Mouse (Mus musculus): Measurements from ENCODE around the gene Uvrag.

Gene Uvrag

DNA sequence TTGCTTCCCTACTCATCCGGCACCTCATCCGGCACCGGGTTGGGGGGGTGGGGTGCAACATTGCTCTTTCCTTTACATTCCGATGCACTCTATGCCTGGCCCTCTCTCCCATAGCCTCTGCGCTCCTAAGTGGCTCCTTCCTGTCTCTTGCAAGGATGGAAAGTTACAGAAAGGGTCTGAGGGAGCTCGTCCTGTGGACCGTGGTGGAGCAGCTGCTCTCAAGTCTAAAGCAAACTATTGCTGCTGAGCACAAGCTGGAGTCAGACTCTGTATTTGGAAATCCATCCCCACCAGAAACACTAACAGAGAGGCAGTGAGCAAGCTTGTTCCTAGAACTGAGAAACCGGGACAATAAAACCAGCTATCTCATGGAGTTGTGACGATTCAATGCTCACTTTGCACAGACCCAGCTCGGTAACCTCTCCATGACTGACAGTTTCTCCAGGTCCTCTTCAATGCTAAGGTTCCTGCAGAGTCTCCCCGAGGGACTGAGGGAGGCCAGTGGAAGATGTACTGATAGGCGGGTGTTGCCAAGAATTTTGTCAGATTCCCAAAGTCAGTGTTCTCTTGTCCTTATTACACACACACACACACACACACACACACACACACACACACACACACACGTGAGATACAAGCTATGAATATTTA is 975 bp downstream of the Uvrag start:
- peak; percentile 51 for DNase-seq (ENCODE audit: low read depth)

GRCm38 (mm10) chr7:99137541-99137940 is 3.4 kb downstream of the Uvrag start:
- DNase-seq (ENCODE audit: low read depth): no peak

GRCm38 (mm10) chr7:99136789-99137188 is 4.2 kb downstream of the Uvrag start:
- DNase-seq (ENCODE audit: low read depth): no peak

DNA sequence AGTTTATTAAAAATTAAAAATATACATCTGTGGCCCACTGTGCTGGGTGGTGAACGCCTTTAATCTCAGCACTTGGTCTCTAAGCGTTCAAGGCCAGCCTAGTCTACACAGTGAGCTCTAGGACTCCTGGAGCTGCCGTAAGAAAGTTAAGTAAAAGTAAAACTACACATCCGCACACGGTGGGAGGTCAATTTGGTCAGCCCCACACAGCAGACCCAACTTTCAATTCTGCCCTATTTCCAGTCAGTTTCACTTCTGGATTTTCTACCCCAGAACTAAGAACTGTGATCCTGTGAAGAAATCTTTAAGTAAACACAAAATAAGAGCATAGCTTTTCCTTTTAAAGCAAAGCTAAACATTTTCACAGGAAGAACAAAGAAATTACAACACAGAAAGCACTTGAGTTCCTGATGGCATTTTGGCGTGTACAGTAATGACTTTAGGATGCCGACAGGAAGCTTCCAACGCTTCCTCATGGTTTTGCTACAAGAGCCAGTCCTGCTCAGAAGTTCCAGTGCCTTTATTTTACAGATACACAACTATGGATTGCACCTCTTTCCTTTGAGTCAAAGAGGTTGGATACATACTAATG is 7.0 kb downstream of the Uvrag start:
- DNase-seq (ENCODE audit: low read depth): no peak

DNA sequence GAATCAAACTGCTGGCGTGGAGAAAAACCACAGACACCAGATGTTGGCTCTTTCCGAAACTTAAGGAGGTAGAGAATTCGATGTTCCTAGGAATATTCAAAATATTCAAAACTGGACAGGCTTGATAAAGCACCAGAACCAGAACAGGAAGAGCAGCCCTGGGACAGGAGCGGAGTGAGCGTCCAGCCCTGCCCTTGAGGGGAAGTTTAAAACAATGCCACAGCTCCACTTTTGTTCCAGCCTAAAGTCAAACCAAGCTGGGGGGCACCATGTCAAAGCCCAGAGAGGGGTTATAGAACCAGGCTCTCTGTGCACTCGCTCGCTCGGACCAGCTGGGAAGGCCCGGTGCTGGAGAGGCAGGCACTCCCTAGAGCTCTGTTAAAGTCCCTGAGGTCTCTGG is 8.3 kb downstream of the Uvrag start:
- no peak for DNase-seq (ENCODE audit: low read depth)

DNA sequence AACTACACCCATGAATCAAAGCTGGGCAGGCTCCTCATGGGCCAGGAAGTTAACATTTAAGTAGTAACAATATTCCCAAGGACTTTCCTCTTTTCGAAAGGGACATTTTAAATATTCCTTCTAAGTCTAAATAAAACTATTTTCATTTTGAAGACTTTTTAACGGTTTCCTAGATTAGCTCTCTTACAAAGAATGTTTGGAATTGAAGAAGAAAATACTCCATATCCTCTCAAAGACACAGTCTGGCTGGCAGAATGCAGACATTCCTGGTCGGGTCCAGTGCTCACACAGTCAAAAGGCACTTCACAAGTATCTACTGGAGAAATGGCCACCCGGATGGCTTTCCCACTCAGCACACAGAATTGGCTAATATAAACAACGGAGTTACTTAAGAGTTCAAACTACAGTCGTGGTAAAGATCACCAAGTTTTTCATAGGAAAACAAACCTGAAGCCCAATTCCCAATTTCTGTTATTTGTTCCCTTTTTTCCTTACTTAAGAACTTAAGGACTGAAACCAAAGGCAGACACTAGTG is 9.1 kb downstream of the Uvrag start:
- DNase-seq (ENCODE audit: low read depth): peak; percentile 31

DNA sequence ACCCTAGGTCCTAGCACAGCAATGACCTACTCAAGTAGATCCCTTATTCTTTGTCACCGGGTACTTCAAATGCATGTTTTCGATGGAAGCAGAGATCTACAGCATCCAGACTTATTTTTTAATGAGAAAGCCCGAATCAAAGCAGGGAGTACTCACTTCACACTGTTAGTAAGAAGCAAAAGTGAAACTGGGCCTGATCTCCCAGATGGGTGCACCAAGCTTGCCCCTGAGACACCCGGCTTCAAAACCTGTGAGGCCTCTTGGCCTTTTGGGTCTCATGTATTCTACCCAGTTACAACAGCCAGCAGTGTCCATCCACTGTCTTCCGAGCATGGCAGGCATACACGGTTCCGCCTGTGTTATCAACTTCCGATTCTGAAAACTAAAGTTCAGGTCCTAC is 12.0 kb downstream of the Uvrag start:
- DNase-seq (ENCODE audit: low read depth): no peak

- no peak for DNase-seq (ENCODE audit: low read depth)
Measured at GRCm38 (mm10) chr7:99128020-99128950, 12.7 kb downstream of the Uvrag start.

DNA sequence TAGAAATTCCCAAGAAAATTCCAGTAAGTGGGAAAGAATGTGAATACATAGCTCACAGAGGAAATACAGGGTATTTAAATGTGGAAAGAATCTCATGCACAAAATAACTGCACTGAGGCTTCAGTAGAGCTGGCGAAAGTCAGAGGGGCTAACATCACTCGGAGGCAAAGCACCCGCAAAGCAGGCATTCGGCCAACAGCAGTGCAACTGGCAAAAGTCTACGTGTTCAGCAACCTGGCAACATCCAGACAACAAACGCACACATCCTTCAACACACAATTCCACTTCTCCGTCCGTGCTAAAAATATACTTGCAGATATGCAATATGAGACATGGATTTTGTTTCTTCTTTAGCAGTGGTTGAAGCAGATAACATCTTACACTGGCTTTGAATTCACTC is 14.9 kb downstream of the Uvrag start:
- DNase-seq (ENCODE audit: low read depth): peak; percentile 21

GRCm38 (mm10) chr7:99122651-99123050 is 18.3 kb downstream of the Uvrag start:
- no peak for DNase-seq (ENCODE audit: low read depth)

DNA sequence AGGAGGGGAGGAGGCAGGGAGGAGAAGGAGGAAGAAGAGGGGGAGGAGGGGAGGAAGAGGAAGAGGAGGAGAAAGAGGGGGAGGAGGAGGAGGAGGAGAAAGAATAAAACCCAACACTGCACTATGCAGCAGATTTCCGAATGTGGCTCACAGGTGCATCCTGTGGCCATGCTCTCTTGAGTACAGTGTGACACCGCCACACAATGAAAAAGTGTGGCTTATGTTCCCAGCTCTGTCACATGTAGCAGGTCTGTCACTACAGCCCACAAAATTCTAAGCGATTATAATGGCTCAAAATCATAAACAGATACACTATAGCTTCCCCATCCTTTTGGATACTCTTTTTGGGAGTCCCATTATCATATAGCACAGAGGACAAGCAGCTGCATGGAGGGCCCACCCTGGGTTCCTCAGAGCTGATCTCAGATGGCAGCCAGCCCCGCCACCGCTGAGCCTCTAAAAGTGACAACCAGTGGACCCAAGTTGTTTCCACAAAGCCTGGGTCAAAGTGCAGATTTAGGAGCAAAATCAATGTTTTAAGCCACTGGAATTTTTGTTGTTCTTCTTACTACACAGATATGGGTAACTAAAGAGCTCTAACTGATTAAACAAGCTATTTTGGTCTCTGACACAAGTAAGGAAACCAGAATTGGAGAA is 19.9 kb downstream of the Uvrag start:
- DNase-seq (ENCODE audit: low read depth): no peak

GRCm38 (mm10) chr7:99120082-99120481 is 20.9 kb downstream of the Uvrag start:
- no peak for DNase-seq (ENCODE audit: low read depth)

DNA sequence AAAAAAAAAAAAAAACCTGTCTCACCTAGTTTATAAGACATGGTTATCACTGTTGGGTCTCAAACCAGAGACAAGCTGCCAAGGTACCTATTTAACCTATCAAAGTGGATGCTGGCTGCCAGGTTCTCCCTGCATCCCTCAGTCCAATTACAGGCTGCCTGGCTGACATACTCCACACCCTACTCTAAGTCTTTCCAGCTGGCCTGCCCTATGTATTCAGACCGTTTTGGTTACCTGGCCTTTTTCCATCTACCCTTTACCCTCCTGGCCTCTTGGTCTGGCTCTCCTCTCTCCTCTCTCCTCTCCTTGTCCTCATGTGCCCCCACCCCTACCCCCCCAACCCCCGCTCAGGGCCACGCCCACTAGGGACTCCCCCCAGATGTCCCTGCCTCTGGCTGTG is 24.2 kb downstream of the Uvrag start:
- no peak for DNase-seq (ENCODE audit: low read depth)

DNA sequence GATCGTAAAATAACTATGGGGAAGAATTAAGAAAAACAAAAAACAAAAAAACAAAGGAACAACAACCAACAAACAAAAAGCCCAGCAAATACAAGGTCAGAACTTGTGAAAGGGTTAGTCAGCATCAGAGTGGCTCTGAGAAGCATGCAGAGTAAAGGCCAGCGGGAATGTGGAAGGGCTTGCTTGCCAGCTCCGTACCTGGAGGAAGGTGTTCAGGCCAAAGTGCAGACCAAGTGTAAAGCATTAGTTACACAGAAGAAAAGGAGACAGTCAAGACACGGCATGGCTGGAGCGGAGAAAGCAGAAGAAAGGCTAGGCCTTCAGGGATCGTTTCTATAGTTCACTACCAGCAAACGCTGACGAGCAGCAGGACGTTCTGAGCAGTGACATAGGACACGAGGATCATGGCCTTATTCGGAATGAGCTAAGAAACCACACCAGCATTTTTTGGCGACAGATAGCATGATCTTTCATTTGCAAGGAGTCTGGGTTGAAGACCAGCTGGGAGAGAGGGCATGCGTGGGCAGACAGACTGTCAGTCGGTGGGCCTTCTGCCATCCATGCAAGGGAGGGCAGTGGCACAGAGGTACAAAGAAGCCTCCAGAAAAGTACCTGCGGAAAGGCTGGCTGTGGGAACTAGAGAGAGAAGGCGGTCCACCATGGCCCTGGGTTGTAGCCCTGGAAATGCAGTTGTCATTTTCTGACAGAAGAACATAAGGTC is 26.8 kb downstream of the Uvrag start:
- no peak for DNase-seq (ENCODE audit: low read depth)

- peak; percentile 57 for DNase-seq (ENCODE audit: low read depth)
Measured at GRCm38 (mm10) chr7:99107566-99107965, 33.4 kb downstream of the Uvrag start.

DNA sequence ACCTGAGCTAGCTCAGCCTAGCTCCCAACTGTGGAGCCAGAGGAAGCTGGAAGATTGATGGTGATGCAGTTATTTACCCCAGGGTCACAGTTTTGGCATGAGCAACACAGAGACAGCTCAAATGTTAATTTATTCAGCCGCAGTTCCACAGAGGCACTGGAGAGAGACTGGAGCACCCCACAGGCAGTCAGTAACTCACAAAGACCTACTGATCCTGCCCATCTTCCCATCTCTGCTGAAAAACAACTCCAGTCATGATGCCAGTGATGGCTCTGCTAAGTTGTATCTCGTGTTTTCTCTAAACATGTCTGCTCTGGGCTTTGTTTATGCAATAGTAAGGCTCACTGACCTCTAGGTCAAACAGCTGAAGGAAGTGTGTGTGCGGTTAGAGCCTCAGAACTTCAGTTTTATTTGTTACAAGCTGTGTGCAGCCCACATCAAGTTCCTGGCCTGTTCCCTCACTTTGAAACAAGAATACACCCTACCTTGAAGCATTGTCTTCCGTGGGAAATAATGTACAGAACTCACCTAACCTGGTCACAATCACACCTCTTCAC is 34.1 kb downstream of the Uvrag start:
- DNase-seq (ENCODE audit: low read depth): no peak

- no peak for DNase-seq (ENCODE audit: low read depth)
Measured at GRCm38 (mm10) chr7:99101767-99102593, 39.0 kb downstream of the Uvrag start.

GRCm38 (mm10) chr7:99101076-99101475 is 39.9 kb downstream of the Uvrag start:
- DNase-seq (ENCODE audit: low read depth): no peak

GRCm38 (mm10) chr7:99100573-99100972 is 40.4 kb downstream of the Uvrag start:
- DNase-seq (ENCODE audit: low read depth): no peak

DNA sequence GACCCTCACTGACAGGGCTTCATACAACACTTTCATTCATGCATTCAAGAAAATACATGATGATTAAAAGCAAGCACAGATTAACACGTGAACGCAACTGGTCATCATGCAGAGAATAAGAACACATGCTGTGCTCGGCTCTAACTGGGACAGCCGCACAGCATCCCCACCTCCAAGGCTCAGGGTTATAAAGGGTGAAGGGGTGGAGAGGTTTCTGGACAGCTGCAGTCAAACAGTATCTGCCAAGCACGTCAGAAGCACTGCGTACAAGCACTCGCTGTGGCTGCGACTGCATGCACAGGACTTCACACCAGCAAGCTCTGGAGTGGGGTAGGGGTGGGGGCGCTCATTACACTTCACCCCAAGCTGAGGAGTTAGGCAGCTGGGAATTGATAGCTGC is 40.9 kb downstream of the Uvrag start:
- no peak for DNase-seq (ENCODE audit: low read depth)

All from NIH3T3 (cell line).